Mouse (Mus musculus) CH12.LX (cell line): ENCODE data around the gene Syngr2. TPM values are rescaled to one million over a fixed set of nuclear protein-coding genes. Genes with fewer than 3 reads are reported as not detected.

ENCODE experiments used
- DNase-seq: peaks from one replicate; pipeline ENCODE4 v3.0.0-alpha.2; 2013; ENCODE audit errors: extremely low read depth
- H3K27ac ChIP-seq: 2 replicates; pipeline ENCODE4 v1.5.1; 2012; ENCODE audit warnings: low read depth, mild to moderate bottlenecking, control low read depth, moderate library complexity; ENCODE audit not compliant: insufficient read depth
- H3K27me3 ChIP-seq: replicated peaks from 2 replicates; pipeline ENCODE3; 2012; ENCODE audit warnings: inconsistent platforms
- H3K36me3 ChIP-seq, 2 experiments: replicated peaks in 1 of 2; 2 replicates each; pipeline versions ENCODE3 to v1.6.1; 2012; ENCODE audit warnings: inconsistent platforms in 1 of 2, low read length in 1 of 2, mild to moderate bottlenecking in 1 of 2, mixed read lengths in 1 of 2, moderate library complexity in 1 of 2; ENCODE audit not compliant: control insufficient read depth in 1 of 2, insufficient read depth in 1 of 2
- H3K4me1 ChIP-seq, 2 experiments: 2 replicates each; pipeline ENCODE4 v1.6.1; 2012; ENCODE audit warnings: inconsistent platforms in 1 of 2, moderate library complexity in 1 of 2; ENCODE audit not compliant: insufficient read depth in 2 of 2, control insufficient read depth in 1 of 2
- H3K4me2 ChIP-seq: 2 replicates; pipeline ENCODE4 v1.6.1; 2012; ENCODE audit warnings: low read depth, mild to moderate bottlenecking, control low read depth; ENCODE audit not compliant: poor library complexity, insufficient read depth, severe bottlenecking
- H3K4me3 ChIP-seq, 3 experiments: fragments of 150-350 bp in 1 of 3; sonication (generic) in 1 of 3; replicated peaks in 1 of 3; 2 replicates each; pipeline versions ENCODE3 to v1.5.1; 2011 to 2012; ENCODE audit warnings: low read depth in 2 of 3, low read length in 2 of 3, mild to moderate bottlenecking in 2 of 3, moderate library complexity in 2 of 3, control low read depth in 1 of 3, improper control_type of control experiment in 1 of 3, inconsistent platforms in 1 of 3, mixed read lengths in 1 of 3; ENCODE audit not compliant: poor library complexity in 1 of 3
- H3K79me2 ChIP-seq: replicated peaks from 2 replicates; pipeline ENCODE4 v1.6.1; 2012; ENCODE audit warnings: mild to moderate bottlenecking, moderate library complexity; ENCODE audit not compliant: control insufficient read depth, poor library complexity, insufficient read depth, severe bottlenecking; ENCODE audit errors: extremely low read depth
- H3K9ac ChIP-seq: 2 replicates; pipeline ENCODE4 v1.6.1; 2012; ENCODE audit warnings: low read depth, mild to moderate bottlenecking, control low read depth, moderate library complexity; ENCODE audit not compliant: insufficient read depth
- H3K9me3 ChIP-seq: replicated peaks from 2 replicates; pipeline ENCODE3; 2012; ENCODE audit warnings: low read length, inconsistent platforms, mixed read lengths
- MAFK ChIP-seq: IDR thresholded peaks from 2 replicates; pipeline ENCODE4 v1.6.1; 2011; ENCODE audit warnings: low read length, improper control_type of control experiment; ENCODE audit not compliant: insufficient replicate concordance
- POLR2A ChIP-seq: IDR thresholded peaks from 2 replicates; pipeline ENCODE4 v1.6.1; 2011; ENCODE audit warnings: low read depth, mild to moderate bottlenecking, improper control_type of control experiment, low read length
- POLR2AphosphoS2 ChIP-seq: IDR thresholded peaks from 2 replicates; pipeline ENCODE4 v1.6.1; 2011; ENCODE audit warnings: low read depth, low read length, improper control_type of control experiment
- RCOR1 ChIP-seq: conservative IDR thresholded peaks from 2 replicates; pipeline ENCODE4 v1.6.1; 2012; ENCODE audit warnings: low read depth, mild to moderate bottlenecking, inconsistent platforms, low read length, improper control_type of control experiment
- SMC3 ChIP-seq: IDR thresholded peaks from 2 replicates; pipeline ENCODE4 v1.6.1; 2011; ENCODE audit warnings: low read depth, low read length, improper control_type of control experiment
- ZKSCAN1 ChIP-seq: IDR thresholded peaks from 2 replicates; pipeline ENCODE4 v1.6.1; 2012; ENCODE audit warnings: low read depth, inconsistent platforms, low read length, improper control_type of control experiment, borderline replicate concordance
- ZMIZ1 ChIP-seq: IDR thresholded peaks from 2 replicates; pipeline ENCODE4 v1.6.1; 2012; ENCODE audit warnings: low read depth, mild to moderate bottlenecking, inconsistent platforms, low read length, improper control_type of control experiment
- ZNF384 ChIP-seq: IDR thresholded peaks from 2 replicates; pipeline ENCODE4 v1.6.1; 2012; ENCODE audit warnings: low read depth, low read length, improper control_type of control experiment, inconsistent platforms
- dilution Hi-C: fragments of 300-500 bp; cut with MboI; formaldehyde crosslinking; loops from 2 replicates; pipeline ENCODE4 v1.14.3; 2020; ENCODE audit warnings: low sequenced_read_pairs; ENCODE audit not compliant: extremely low pct_unique_long_range_greater_than_20kb, extremely low pct_ligation_motif_present
- in situ Hi-C: fragments of 300-500 bp; cut with MboI; formaldehyde crosslinking; loops from 3 replicates; pipeline ENCODE4 v1.14.3; 2019; ENCODE audit warnings: low sequenced_read_pairs, low pct_ligation_motif_present, low pct_unique_long_range_greater_than_20kb, mixed read lengths
- polyA plus RNA-seq: library from polyadenylated mRNA; unstranded; fragments of >175 nt; gene quantifications from 2 replicates; pipeline ENCODE4 v1.2.1, GENCODE M21; 2012; ENCODE audit warnings: low read depth; ENCODE audit not compliant: insufficient read length
- total RNA-seq, 2 experiments: library from RNA; depleted of rRNA; stranded (reverse); fragments of 300-350 nt in 1 of 2; fragments of >200 nt in 1 of 2; gene quantifications; 2 replicates each; pipeline ENCODE4 v1.2.3; 2012 to 2014

Gene Syngr2
- total and polyA plus RNA-seq, 3 experiments = 409 to 654 (median 553) TPM

DNA sequence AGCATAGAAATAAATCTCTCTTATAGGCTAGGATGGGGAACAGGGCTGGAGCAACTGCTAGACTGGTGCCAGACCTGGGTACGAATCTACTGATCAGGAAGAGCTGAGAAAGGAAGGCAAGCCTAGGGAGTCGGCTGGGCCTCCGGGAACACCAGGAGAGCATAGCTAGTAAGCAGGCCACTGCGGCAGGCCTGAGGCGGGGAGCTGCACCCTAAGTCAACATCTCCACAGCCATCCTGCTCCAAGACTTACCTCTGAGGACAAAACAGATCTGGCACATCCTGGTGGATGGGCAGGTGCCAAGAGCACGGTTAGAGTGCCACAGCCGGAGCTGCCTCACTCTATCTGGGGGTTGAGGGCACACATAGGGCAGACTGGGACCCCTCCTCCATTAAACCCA is 10.7 kb downstream of the Syngr2 start:
- in situ Hi-C loops = loop anchor here (10.0 kb wide), 2 partner anchors 105 to 345 kb away; no protein-coding TSS in a partner anchor
- H3K36me3 ChIP-seq = peaks cover 81 to 90% of the 10 kb centered on the region in 2 experiments

DNA sequence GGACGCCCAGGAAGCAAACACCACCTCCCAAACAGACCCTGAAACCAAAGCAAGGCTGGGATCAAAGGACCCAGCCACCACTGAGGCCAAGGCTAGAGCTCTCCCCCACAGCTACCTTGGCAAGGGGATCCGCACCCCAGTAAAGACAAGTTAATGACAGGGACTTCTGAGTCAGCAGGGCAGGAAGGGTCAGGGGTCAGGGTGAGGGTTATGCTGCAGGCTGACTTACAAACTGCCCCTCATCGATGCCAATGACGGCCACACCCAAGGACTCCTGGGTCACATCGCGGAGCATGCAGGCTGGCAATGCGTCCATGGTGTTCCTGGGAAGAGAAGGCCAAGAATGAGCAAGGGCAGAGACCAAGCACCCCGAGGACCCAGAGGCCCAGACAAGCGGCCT is 12.4 kb downstream of the Syngr2 start:
- H3K9me3 ChIP-seq = no peaks in the 10 kb centered on the region
- dilution Hi-C loops = no loop called here
- H3K4me3 ChIP-seq = no peak overlapping the region
- no peak overlapping the region for H3K4me2 ChIP-seq
- no peak overlapping the region for H3K9ac ChIP-seq
- in situ Hi-C loops = loop anchor here (10.0 kb wide), 2 partner anchors 107 to 347 kb away; no protein-coding TSS in a partner anchor
- DNase-seq = no peak
- peaks cover 3 to 74% of the 10 kb centered on the region in 2 experiments; a peak in 2 of 4 replicates for H3K4me1 ChIP-seq
- no peaks in the 10 kb centered on the region for H3K27me3 ChIP-seq
- peak; percentile 43; the same call in 1 of the 2 replicates for TF ChIP-seq POLR2A
- TF ChIP-seq MAFK = no peak
- no peak for TF ChIP-seq ZKSCAN1
- TF ChIP-seq POLR2AphosphoS2 = peak; percentile 44; the same call in 1 of the 2 replicates
- 0 out of 2 replicates have a peak, but pooled peaks have one; percentile 1 for TF ChIP-seq SMC3
- TF ChIP-seq ZNF384 = no peak
- H3K27ac ChIP-seq = no peak overlapping the region
- peaks cover 64 to 78% of the 10 kb centered on the region in 2 experiments for H3K36me3 ChIP-seq
- H3K79me2 ChIP-seq = peaks cover 52% of the 10 kb centered on the region

More for the DNA sequence above, 10.7 kb downstream of the Syngr2 start:
- Histone ChIP-seq H3K9me3 (no peaks in the 10 kb centered on the region), H3K27me3 (no peaks in the 10 kb centered on the region), H3K4me3 (no peak overlapping the region), H3K4me1 (peaks cover 3 to 89% of the 10 kb centered on the region in 2 experiments; a peak in 2 of 4 replicates), H3K9ac (no peak overlapping the region), H3K4me2 (no peak overlapping the region), H3K27ac (peak overlapping the region; percentile 32; the same call in 1 of the 2 replicates), H3K79me2 (peaks cover 39% of the 10 kb centered on the region)
- DNase-seq = no peak
- dilution Hi-C loops = no loop called here
- TF ChIP-seq ZMIZ1 (peak; percentile 58), POLR2AphosphoS2 (peak; percentile 58), POLR2A (no peak)

DNA sequence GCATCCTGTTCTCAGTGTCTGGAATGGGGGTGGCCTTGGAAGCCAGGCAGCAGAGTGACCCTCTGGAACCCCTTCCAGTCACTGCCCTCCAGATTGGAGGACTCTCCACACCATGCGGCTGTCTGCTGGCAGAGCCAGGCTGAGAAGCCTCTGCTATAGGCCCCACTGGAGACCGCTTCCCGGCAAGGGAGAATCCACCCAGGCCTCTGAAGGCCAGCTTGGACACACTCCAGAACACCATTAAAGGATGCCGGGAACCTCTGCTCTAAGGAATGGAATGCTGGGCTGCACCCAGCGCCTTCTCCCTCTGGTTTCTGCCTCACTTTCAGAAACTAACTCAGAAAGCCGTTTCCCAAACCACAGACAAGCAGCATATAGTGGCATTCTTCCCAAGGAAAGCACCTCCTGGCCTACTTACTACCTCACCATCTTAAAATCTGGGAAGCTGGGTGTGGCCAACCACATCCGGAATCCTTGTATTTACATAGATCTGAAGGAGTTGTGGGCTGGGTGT is 13.3 kb downstream of the Syngr2 start:
- H3K4me3 ChIP-seq = no peak overlapping the region
- no peak for DNase-seq
- peaks cover 3 to 64% of the 10 kb centered on the region in 2 experiments; a peak in 2 of 4 replicates for H3K4me1 ChIP-seq
- no peak overlapping the region for H3K9ac ChIP-seq
- in situ Hi-C loops (loop anchor here (10.0 kb wide), 2 partner anchors 108 to 348 kb away; no protein-coding TSS in a partner anchor), dilution Hi-C loops (no loop called here)
- TF ChIP-seq POLR2A = peak; percentile 50
- TF ChIP-seq RCOR1 = 0 out of 2 replicates have a peak, but pooled peaks have one; percentile 14
- peak; percentile 69 for TF ChIP-seq ZMIZ1
- TF ChIP-seq POLR2AphosphoS2 = no peak
- H3K79me2 ChIP-seq = peaks cover 52% of the 10 kb centered on the region
- H3K27me3 ChIP-seq = no peaks in the 10 kb centered on the region
- H3K4me2 ChIP-seq = no peak overlapping the region
- peaks cover 56 to 69% of the 10 kb centered on the region in 2 experiments for H3K36me3 ChIP-seq
- no peaks in the 10 kb centered on the region for H3K9me3 ChIP-seq
- H3K27ac ChIP-seq = no peak overlapping the region
